Mouse (Mus musculus) lung, embryonic 14.5 days (tissue): Measurements from ENCODE around the gene Spon1. TPM values are rescaled to one million over a fixed set of nuclear protein-coding genes. Genes with fewer than 3 reads are reported as not detected.

Source experiments
- ATAC-seq: fragments of 200-750 bp; cut with Nextera tagmentation; 2 replicates; pipeline ENCODE4 v1.8.0; 2017; ENCODE audit warnings: mild to moderate bottlenecking, moderate TSS enrichment, moderate library complexity; ENCODE audit not compliant: insufficient read depth
- DNase-seq: peaks from one replicate; pipeline ENCODE4 v3.0.0-alpha.2; 2015
- H3K27ac ChIP-seq: fragments of 300-500 bp; sonication (generic); 2 replicates; pipeline ENCODE4 v1.5.1; 2014; ENCODE audit warnings: low read depth, mild to moderate bottlenecking, moderate library complexity
- H3K27me3 ChIP-seq: fragments of 300-500 bp; sonication (generic); 2 replicates; pipeline ENCODE4 v1.6.1; 2014; ENCODE audit warnings: low read length, control low read depth; ENCODE audit not compliant: insufficient read depth
- H3K36me3 ChIP-seq: fragments of 300-500 bp; sonication (generic); 2 replicates; pipeline ENCODE4 v1.6.1; 2014; ENCODE audit warnings: control low read depth; ENCODE audit not compliant: insufficient read depth
- H3K4me1 ChIP-seq: fragments of 300-500 bp; sonication (generic); 2 replicates; pipeline ENCODE4 v1.6.1; 2014; ENCODE audit warnings: antibody characterized with exemption, control low read depth; ENCODE audit not compliant: insufficient read depth
- H3K4me2 ChIP-seq: fragments of 300-500 bp; sonication (generic); 2 replicates; pipeline ENCODE4 v1.6.1; 2014; ENCODE audit warnings: mild to moderate bottlenecking
- H3K4me3 ChIP-seq: fragments of 300-500 bp; sonication (generic); 2 replicates; pipeline ENCODE4 v1.5.1; 2014; ENCODE audit warnings: low read depth, low read length
- H3K9ac ChIP-seq: fragments of 300-500 bp; sonication (generic); 2 replicates; pipeline ENCODE4 v1.6.1; 2014
- H3K9me3 ChIP-seq: fragments of 300-500 bp; sonication (generic); 2 replicates; pipeline ENCODE4 v1.6.1; 2016; ENCODE audit warnings: low read depth, low read length, control low read depth
- CTCF ChIP-seq: IDR thresholded peaks from 2 replicates; pipeline ENCODE4 v1.5.1; 2016; ENCODE audit warnings: antibody characterized with exemption, low read depth
- WGBS: fragments of 180-500 bp; shearing (Covaris S2); extraction: QIAGEN DNeasy Blood & Tissue Kit; methylation state at CpG from one replicate; pipeline ENCODE4 v1.1.7; 2014; 5-methylcytosine and 5-hydroxymethylcytosine counted together
- polyA plus RNA-seq: library from polyadenylated mRNA; unstranded; fragments of >200 nt; fragmentation: Nextera tagmentation; extraction: Ambion mirVana; gene quantifications from 2 replicates; pipeline ENCODE4 v1.2.1, GENCODE M21; 2014

Spon1 gene
- polyA plus RNA-seq, 1 experiment from 2014 or later, result 2.5 TPM

DNA sequence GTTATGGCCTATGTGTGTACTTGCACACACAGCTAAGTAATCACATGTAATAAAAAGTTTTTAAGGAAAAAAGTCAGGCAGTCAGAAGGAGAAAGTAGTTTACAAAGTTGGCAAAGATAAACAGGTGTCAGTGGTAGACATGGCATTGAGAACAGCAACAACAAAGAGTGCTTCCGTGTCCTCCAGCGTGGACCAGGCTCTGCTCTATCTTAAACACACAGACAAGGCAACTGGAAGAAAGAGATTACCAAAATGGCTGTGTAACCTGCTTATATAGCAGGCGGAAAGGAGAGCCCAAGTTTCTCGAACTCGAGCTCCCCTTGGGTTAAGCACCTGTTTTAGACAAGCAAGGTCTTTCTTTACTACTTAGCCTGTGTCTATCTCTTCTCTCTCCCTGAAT lies 314.5 kb downstream of the Spon1 start:
- 88% methylated on average over 5 of the region's 5 CpGs for WGBS

DNA sequence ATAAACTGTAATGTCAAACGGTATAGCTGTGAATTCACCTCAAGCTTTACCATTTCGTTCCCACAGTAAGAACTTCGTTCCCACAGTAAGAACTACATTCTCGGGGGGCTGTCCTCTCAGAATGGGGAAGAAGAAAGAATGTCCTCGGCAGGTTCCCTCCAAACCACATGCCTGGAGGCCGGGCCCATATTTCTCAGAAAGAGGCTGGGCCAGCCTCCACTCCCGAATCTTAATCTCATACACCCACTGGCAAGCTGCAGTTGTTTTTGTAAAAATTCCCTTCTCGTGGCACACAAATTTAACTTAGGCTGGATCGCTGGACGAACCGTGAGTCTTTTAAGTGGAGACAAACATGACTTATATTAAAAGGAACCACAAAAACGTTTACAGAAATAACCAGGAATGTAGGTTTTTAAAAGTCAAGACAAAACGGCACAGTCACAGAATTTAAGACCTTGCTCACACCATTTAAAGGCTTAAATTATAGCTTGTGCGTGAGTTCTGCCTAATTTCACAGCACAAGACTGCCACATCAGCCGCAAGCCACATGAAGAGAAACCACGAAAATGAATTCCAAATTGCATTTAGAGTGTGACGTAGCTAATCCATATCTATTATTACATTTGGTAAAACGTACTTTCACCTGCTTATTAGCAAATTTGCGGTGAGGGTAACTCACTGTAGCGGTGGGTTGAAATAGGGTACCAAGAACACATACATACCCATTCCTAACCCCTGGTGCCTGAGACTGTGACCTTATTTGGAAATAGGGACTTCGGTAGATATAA lies 316.0 kb downstream of the Spon1 start:
- Histone ChIP-seq H3K4me3 (no peak overlapping the region), H3K9me3 (no peaks in the 10 kb centered on the region), H3K9ac (no peak overlapping the region), H3K4me2 (no peak overlapping the region), H3K27ac (no peak overlapping the region), H3K4me1 (peaks cover 5% of the 10 kb centered on the region; the same call in 1 of the 2 replicates), H3K27me3 (no peaks in the 10 kb centered on the region), H3K36me3 (no peaks in the 10 kb centered on the region)
- TF ChIP-seq CTCF, result no peak
- no peak for ATAC-seq
- DNase-seq, result no peak
- whole genome bisulfite sequencing, result 82% methylated on average over 21 of the region's 21 CpGs

More for the DNA sequence above, 314.5 kb downstream of the Spon1 start:
- Histone ChIP-seq H3K4me2 (no peak overlapping the region), H3K4me1 (no peaks in the 10 kb centered on the region), H3K9me3 (no peaks in the 10 kb centered on the region), H3K9ac (no peak overlapping the region), H3K27ac (no peak overlapping the region), H3K36me3 (no peaks in the 10 kb centered on the region), H3K4me3 (no peak overlapping the region), H3K27me3 (no peaks in the 10 kb centered on the region)
- DNase-seq, result no peak
- ATAC-seq, result no peak
- TF ChIP-seq CTCF, result no peak

DNA sequence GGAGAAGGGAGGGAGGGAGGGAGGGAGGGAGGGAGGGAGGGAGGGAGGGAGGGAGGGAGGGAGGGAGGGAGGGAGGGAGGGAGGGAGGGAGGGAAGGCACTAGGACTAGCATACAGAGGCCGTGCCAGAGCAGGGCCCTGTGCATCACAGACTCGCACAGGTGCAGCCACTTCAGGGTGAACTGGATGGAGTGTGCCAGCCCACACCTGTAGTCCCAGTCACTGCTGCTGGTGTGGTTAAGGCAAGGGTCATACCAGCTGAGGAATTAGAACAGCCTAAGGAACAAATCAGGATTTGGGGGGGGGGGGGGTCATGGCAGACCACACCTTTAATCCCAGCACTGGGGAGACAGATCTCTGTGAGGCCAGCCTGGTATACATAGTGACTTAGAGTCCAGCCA lies 317.3 kb downstream of the Spon1 start:
- 74% methylated on average over 2 of the region's 2 CpGs for WGBS
- H3K4me3 ChIP-seq, result no peak overlapping the region
- no peaks in the 10 kb centered on the region for H3K9me3 ChIP-seq
- H3K4me1 ChIP-seq, result peaks cover 15% of the 10 kb centered on the region
- no peak overlapping the region for H3K4me2 ChIP-seq
- no peak overlapping the region for H3K27ac ChIP-seq
- TF ChIP-seq CTCF, result no peak
- no peaks in the 10 kb centered on the region for H3K36me3 ChIP-seq
- H3K9ac ChIP-seq, result no peak overlapping the region
- H3K27me3 ChIP-seq, result no peaks in the 10 kb centered on the region
- DNase-seq (no peak), ATAC-seq (no peak)

DNA sequence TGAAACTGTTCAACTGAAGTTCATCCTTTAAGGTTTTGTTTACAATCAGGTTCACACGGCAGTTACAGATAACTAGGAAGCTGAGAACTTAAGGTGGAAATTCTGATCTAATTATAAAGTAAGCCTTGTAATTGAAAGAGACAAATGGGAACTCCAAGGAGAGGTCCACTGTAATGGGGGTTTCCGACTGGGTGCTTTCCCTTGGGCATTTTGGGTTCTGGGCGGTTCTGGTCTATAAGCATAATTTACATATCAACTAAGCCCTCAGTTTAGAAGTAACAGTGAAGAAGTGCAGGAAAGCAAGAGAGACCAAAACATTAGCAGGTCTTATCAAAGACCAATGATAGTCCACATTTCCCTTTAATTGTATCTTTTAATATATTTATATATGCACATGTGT lies 318.0 kb downstream of the Spon1 start:
- Histone ChIP-seq H3K27me3 (no peaks in the 10 kb centered on the region), H3K4me3 (no peak overlapping the region), H3K36me3 (no peaks in the 10 kb centered on the region), H3K9me3 (no peaks in the 10 kb centered on the region), H3K4me2 (no peak overlapping the region), H3K27ac (no peak overlapping the region), H3K4me1 (peaks cover 21% of the 10 kb centered on the region), H3K9ac (no peak overlapping the region)
- no peak for DNase-seq
- WGBS, result 66% methylated on average over 3 of the region's 3 CpGs
- no peak for TF ChIP-seq CTCF
- no peak for ATAC-seq

GRCm38 (mm10) chr7:114086021-114086710 lies 320.4 kb downstream of the Spon1 start:
- Histone ChIP-seq H3K27ac (no peak overlapping the region), H3K4me3 (no peak overlapping the region), H3K27me3 (no peaks in the 10 kb centered on the region), H3K9me3 (no peaks in the 10 kb centered on the region), H3K9ac (no peak overlapping the region), H3K36me3 (no peaks in the 10 kb centered on the region), H3K4me1 (peaks cover 24% of the 10 kb centered on the region), H3K4me2 (no peak overlapping the region)
- WGBS, result 46% methylated on average over 6 of the region's 6 CpGs
- no peak for DNase-seq
- no peak for ATAC-seq
- no peak for TF ChIP-seq CTCF

- Histone ChIP-seq H3K4me1 (peaks cover 27% of the 10 kb centered on the region), H3K27ac (no peak overlapping the region), H3K27me3 (no peaks in the 10 kb centered on the region), H3K4me3 (no peak overlapping the region), H3K4me2 (no peak overlapping the region), H3K9me3 (no peaks in the 10 kb centered on the region), H3K36me3 (no peaks in the 10 kb centered on the region), H3K9ac (no peak overlapping the region)
- no peak for TF ChIP-seq CTCF
- WGBS, result 33% methylated on average over 6 of the region's 6 CpGs
- DNase-seq (no peak), ATAC-seq (no peak)
Observed at GRCm38 (mm10) chr7:114087341-114087740, 321.5 kb downstream of the Spon1 start.

DNA sequence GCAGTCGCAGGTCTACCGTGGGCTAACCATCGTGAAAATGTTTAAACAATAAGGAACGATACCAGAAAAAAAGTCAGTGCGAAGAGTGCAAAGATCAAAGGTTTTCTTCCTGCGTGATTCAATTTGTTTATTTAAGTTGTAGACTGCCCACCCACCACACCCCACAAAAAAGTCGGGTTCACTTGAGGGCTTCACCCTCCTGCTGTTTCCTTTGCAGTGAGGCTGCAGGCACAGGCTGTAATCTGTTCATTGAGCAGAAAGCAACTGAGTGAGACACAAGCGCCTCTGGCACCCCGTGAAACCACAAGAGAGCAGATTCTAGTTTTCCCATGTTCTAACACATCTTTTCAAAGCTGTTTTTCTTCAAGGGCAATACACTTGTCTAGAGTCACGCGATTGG lies 322.2 kb downstream of the Spon1 start:
- no peak for TF ChIP-seq CTCF
- Histone ChIP-seq H3K9ac (no peak overlapping the region), H3K4me3 (no peak overlapping the region), H3K27ac (no peak overlapping the region), H3K9me3 (no peaks in the 10 kb centered on the region), H3K27me3 (no peaks in the 10 kb centered on the region), H3K4me2 (no peak overlapping the region), H3K4me1 (peaks cover 27% of the 10 kb centered on the region), H3K36me3 (no peaks in the 10 kb centered on the region)
- DNase-seq, result no peak
- 14% methylated on average over 11 of the region's 11 CpGs for WGBS
- ATAC-seq, result no peak
